8 mouse cellular contexts compared by ENCODE assay signal in the genomic region with DNA sequence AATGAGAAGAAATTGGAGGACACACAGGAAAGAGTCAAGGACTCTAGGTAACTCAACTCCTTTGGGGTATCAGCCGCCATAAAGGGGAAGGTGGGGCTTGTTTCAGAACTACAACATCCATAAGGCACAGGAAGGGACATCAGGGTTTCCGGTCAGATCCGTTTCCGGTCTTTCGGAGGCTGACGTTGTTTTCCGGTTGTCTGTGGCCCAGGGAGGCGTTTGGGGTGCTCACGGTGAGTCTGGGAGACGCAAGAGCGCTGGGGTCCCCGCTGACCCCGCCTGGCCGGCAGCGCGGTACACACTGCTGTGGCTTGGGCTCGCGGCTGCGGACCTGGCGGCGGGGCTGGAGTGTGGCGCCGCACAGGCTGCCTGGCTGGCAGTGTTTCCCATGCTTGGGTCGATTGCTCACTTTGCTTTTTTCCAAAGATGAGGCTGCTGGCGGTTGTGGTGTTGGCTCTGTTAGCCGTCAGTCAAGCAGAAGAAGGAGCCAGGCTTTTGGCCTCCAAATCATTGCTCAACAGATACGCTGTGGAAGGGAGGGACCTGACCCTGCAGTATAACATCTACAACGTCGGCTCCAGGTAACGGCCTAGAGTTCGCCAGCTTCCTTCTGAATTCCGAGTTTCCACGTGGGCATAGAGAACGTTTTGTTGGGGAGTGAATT. TPM values are rescaled to one million over a fixed set of nuclear protein-coding genes. Genes with fewer than 3 reads are reported as not detected.
DNase-seq lines count a peak whose midpoint lies in the region; ATAC-seq and TF ChIP-seq lines count a peak whose summit lies in the region.

No protein-coding gene starts in this region.

- 0 out of 2 replicates have a peak, but pooled peaks cover 3% of the 10 kb centered on the region for H3K4me1 ChIP-seq in embryonic fibroblast, embryonic 13.5 days (ENCODE audit: control insufficient read depth, insufficient read depth, low read length)
- peaks cover 13% of the 10 kb centered on the region for H3K4me1 ChIP-seq in heart, embryonic 10.5 days
- H3K4me1 ChIP-seq in kidney, embryonic 14.5 days (ENCODE audit: control insufficient read depth, insufficient read depth, low read length): peaks cover 4% of the 10 kb centered on the region; the same call in 1 of the 2 replicates
- peaks cover 11% of the 10 kb centered on the region for H3K4me1 ChIP-seq in limb, embryonic 14.5 days (ENCODE audit: control insufficient read depth, insufficient read depth, low read length)
- peaks cover 12% of the 10 kb centered on the region for H3K4me1 ChIP-seq in midbrain, embryonic 16.5 days (ENCODE audit: control insufficient read depth, insufficient read depth, low read length)

- peak overlapping the region; percentile 87 for H3K9ac ChIP-seq in kidney, embryonic 14.5 days (ENCODE audit: low read depth, low read length)
- peak overlapping the region; percentile 82 for H3K9ac ChIP-seq in limb, embryonic 14.5 days (ENCODE audit: low read depth, low read length, severe bottlenecking)
- H3K9ac ChIP-seq in midbrain, embryonic 16.5 days (ENCODE audit: low read depth, low read length): peak overlapping the region; percentile 92

- peaks cover 41% of the 10 kb centered on the region for H3K79me2 ChIP-seq in C2C12 (ENCODE audit: control insufficient read depth, insufficient read depth)

- H3K9me3 ChIP-seq in heart, embryonic 10.5 days: no peaks in the 10 kb centered on the region
- H3K9me3 ChIP-seq in kidney, embryonic 14.5 days (ENCODE audit: control insufficient read depth, low read length): no peaks in the 10 kb centered on the region
- no peaks in the 10 kb centered on the region for H3K9me3 ChIP-seq in limb, embryonic 14.5 days (ENCODE audit: control insufficient read depth, low read length)
- no peaks in the 10 kb centered on the region for H3K9me3 ChIP-seq in midbrain, embryonic 16.5 days (replicated peaks; ENCODE audit: control insufficient read depth, low read length, poor library complexity, severe bottlenecking)

- peak overlapping the region; percentile 84 for H3K4me3 ChIP-seq in C2C12 (ENCODE audit: insufficient read depth, poor library complexity, severe bottlenecking)
- H3K4me3 ChIP-seq in embryonic fibroblast, embryonic 13.5 days (ENCODE audit: insufficient read depth, low read length): peak overlapping the region; percentile 98
- H3K4me3 ChIP-seq in heart, embryonic 10.5 days: peak overlapping the region; percentile 81
- H3K4me3 ChIP-seq in kidney, embryonic 14.5 days (ENCODE audit: low read length): peak overlapping the region; percentile 95
- peak overlapping the region; percentile 87 for H3K4me3 ChIP-seq in limb, embryonic 14.5 days (replicated peaks; ENCODE audit: low read length)
- H3K4me3 ChIP-seq in midbrain, embryonic 16.5 days (ENCODE audit: low read depth, low read length): peak overlapping the region; percentile 99

- DNase-seq in brain, adult 2 months (ENCODE audit: low read depth, low spot score): peak; percentile 96
- peak; percentile 95 for DNase-seq in heart, embryonic 10.5 days (ENCODE audit: low spot score)
- DNase-seq in limb, embryonic 14.5 days (ENCODE audit: low spot score): peak; percentile 86
- peak; percentile 69 to 80 for DNase-seq in spleen, postnatal 10 days (ENCODE audit: low spot score in 2 of 2)

- peak overlapping the region; percentile 68 for H3K4me2 ChIP-seq in kidney, embryonic 14.5 days (replicated peaks; ENCODE audit: low read depth, low read length)
- H3K4me2 ChIP-seq in limb, embryonic 14.5 days (replicated peaks; ENCODE audit: low read depth, low read length, severe bottlenecking): peak overlapping the region; percentile 68
- H3K4me2 ChIP-seq in midbrain, embryonic 16.5 days (ENCODE audit: low read length): peak overlapping the region; percentile 94

- H3K27me3 ChIP-seq in C2C12 (ENCODE audit: control insufficient read depth, insufficient read depth, insufficient read length): no peaks in the 10 kb centered on the region
- H3K27me3 ChIP-seq in heart, embryonic 10.5 days (ENCODE audit: insufficient read depth, poor library complexity, severe bottlenecking): no peaks in the 10 kb centered on the region
- H3K27me3 ChIP-seq in kidney, embryonic 14.5 days (ENCODE audit: control insufficient read depth, insufficient read depth, low read length): no peaks in the 10 kb centered on the region
- no peaks in the 10 kb centered on the region for H3K27me3 ChIP-seq in limb, embryonic 14.5 days (ENCODE audit: control insufficient read depth, insufficient read depth, low read length)
- no peaks in the 10 kb centered on the region for H3K27me3 ChIP-seq in midbrain, embryonic 16.5 days (ENCODE audit: control insufficient read depth, insufficient read depth, low read depth, low read length)

- WGBS in heart, embryonic 10.5 days: under 1% methylated on average over 34 of the region's 34 CpGs
- 0% methylated on average over 34 of the region's 34 CpGs for WGBS in kidney, embryonic 14.5 days
- WGBS in limb, embryonic 14.5 days: 1% methylated on average over 33 of the region's 34 CpGs
- WGBS in midbrain, embryonic 16.5 days: under 1% methylated on average over 34 of the region's 34 CpGs

- peak; percentile 85 for TF ChIP-seq POLR2A in embryonic fibroblast, embryonic 13.5 days (IDR thresholded peaks at IDR 0.05; ENCODE audit: low read depth, low read length)
- TF ChIP-seq POLR2A in limb, embryonic 14.5 days (IDR thresholded peaks at IDR 0.05; ENCODE audit: borderline replicate concordance, extremely low read depth, insufficient read depth, insufficient read length): no peak; the same call in 1 of the 2 replicates

- H3K36me3 ChIP-seq in C2C12 (ENCODE audit: control insufficient read depth, insufficient read depth): peaks cover 19% of the 10 kb centered on the region
- H3K36me3 ChIP-seq in heart, embryonic 10.5 days: peaks cover 34% of the 10 kb centered on the region
- H3K36me3 ChIP-seq in kidney, embryonic 14.5 days (ENCODE audit: control insufficient read depth, insufficient read depth, low read length): peaks cover 25% of the 10 kb centered on the region; the same call in 1 of the 2 replicates
- H3K36me3 ChIP-seq in limb, embryonic 14.5 days (ENCODE audit: control insufficient read depth, insufficient read depth, low read length): peaks cover 34% of the 10 kb centered on the region
- peaks cover 9% of the 10 kb centered on the region; the same call in 1 of the 2 replicates for H3K36me3 ChIP-seq in midbrain, embryonic 16.5 days (ENCODE audit: control insufficient read depth, insufficient read depth, low read length)

- TF ChIP-seq CTCF in C2C12 (IDR thresholded peaks at IDR 0.05; ENCODE audit: control insufficient read depth, insufficient read depth, insufficient read length): no peak
- TF ChIP-seq CTCF in embryonic fibroblast, embryonic 13.5 days (IDR thresholded peaks at IDR 0.05; ENCODE audit: borderline replicate concordance, insufficient read depth, low read length): no peak

- H3ac ChIP-seq in C2C12 (ENCODE audit: control insufficient read depth, insufficient read length, low read depth): peak overlapping the region; percentile 79

- ATAC-seq in kidney, embryonic 14.5 days (ENCODE audit: low FRiP score, low TSS enrichment): peak; percentile 82; the same call in 1 of the 2 replicates
- peak; percentile 84 for ATAC-seq in limb, embryonic 14.5 days (ENCODE audit: low FRiP score, low read depth)
- ATAC-seq in midbrain, embryonic 16.5 days: peak; percentile 93

- peaks cover 21% of the 10 kb centered on the region for H3K79me3 ChIP-seq in C2C12 (ENCODE audit: low read depth)

- no peak overlapping the region for H3K27ac ChIP-seq in embryonic fibroblast, embryonic 13.5 days (ENCODE audit: insufficient read depth, low read length)
- H3K27ac ChIP-seq in heart, embryonic 10.5 days: peak overlapping the region; percentile 89
- no peak overlapping the region; the same call in 1 of the 2 replicates for H3K27ac ChIP-seq in kidney, embryonic 14.5 days (ENCODE audit: low read depth, low read length)
- 0 out of 2 replicates have a peak overlapping the region, but pooled peaks have one; percentile 48 for H3K27ac ChIP-seq in limb, embryonic 14.5 days (replicated peaks; ENCODE audit: low read depth, low read length)
- H3K27ac ChIP-seq in midbrain, embryonic 16.5 days (ENCODE audit: low read length): peak overlapping the region; percentile 66

RNA-seq across cellular contexts. Expression of a gene that starts 3.9 kb away (rescaled TPM):
- 351 TPM for polyA plus RNA-seq in C2C12 (2012; fragmentation: generic; extraction: Trizol)
- polyA plus RNA-seq in embryonic fibroblast, embryonic 13.5 days (2011; ENCODE audit: insufficient read length, low read depth, missing spikeins): 218 and 298 TPM in 2 replicates
- polyA plus RNA-seq in heart, embryonic 10.5 days (2016; fragmentation: Nextera tagmentation; extraction: Ambion mirVana): 184 and 207 TPM in 2 replicates
- polyA plus RNA-seq in kidney, embryonic 14.5 days (2014; fragmentation: Nextera tagmentation; extraction: Ambion mirVana): 260 and 303 TPM in 2 replicates
- polyA plus RNA-seq in limb, embryonic 14.5 days (2012; rRNA removed): 422 and 466 TPM in 2 replicates
- polyA plus RNA-seq in limb, embryonic 14.5 days (2014; fragmentation: Nextera tagmentation; extraction: Ambion mirVana): 307 and 325 TPM in 2 replicates
- 127 and 144 TPM in 2 replicates for polyA plus RNA-seq in midbrain, embryonic 16.5 days (2015; fragmentation: Nextera tagmentation; extraction: Ambion mirVana)

RNA-seq across cellular contexts. Expression of a gene that starts 26.0 kb away (rescaled TPM):
- polyA plus RNA-seq in C2C12 (2012; fragmentation: generic; extraction: Trizol): 55.9 TPM
- polyA plus RNA-seq in embryonic fibroblast, embryonic 13.5 days (2011; ENCODE audit: insufficient read length, low read depth, missing spikeins): 38.5 and 50.4 TPM in 2 replicates
- polyA plus RNA-seq in heart, embryonic 10.5 days (2016; fragmentation: Nextera tagmentation; extraction: Ambion mirVana): 49.5 and 62.2 TPM in 2 replicates
- polyA plus RNA-seq in kidney, embryonic 14.5 days (2014; fragmentation: Nextera tagmentation; extraction: Ambion mirVana): 51.4 and 73.4 TPM in 2 replicates
- 90.4 and 112 TPM in 2 replicates for polyA plus RNA-seq in limb, embryonic 14.5 days (2012; rRNA removed)
- 52.5 and 57.8 TPM in 2 replicates for polyA plus RNA-seq in limb, embryonic 14.5 days (2014; fragmentation: Nextera tagmentation; extraction: Ambion mirVana)
- 39.8 and 41.3 TPM in 2 replicates for polyA plus RNA-seq in midbrain, embryonic 16.5 days (2015; fragmentation: Nextera tagmentation; extraction: Ambion mirVana)

RNA-seq across cellular contexts. Expression of a gene that starts 26.2 kb away (rescaled TPM):
- 88.3 TPM for polyA plus RNA-seq in C2C12 (2012; fragmentation: generic; extraction: Trizol)
- 174 and 210 TPM in 2 replicates for polyA plus RNA-seq in embryonic fibroblast, embryonic 13.5 days (2011; ENCODE audit: insufficient read length, low read depth, missing spikeins)
- 82.5 and 108 TPM in 2 replicates for polyA plus RNA-seq in heart, embryonic 10.5 days (2016; fragmentation: Nextera tagmentation; extraction: Ambion mirVana)
- polyA plus RNA-seq in kidney, embryonic 14.5 days (2014; fragmentation: Nextera tagmentation; extraction: Ambion mirVana): 110 and 127 TPM in 2 replicates
- 81.9 and 105 TPM in 2 replicates for polyA plus RNA-seq in limb, embryonic 14.5 days (2012; rRNA removed)
- 84.7 and 94.8 TPM in 2 replicates for polyA plus RNA-seq in limb, embryonic 14.5 days (2014; fragmentation: Nextera tagmentation; extraction: Ambion mirVana)
- polyA plus RNA-seq in midbrain, embryonic 16.5 days (2015; fragmentation: Nextera tagmentation; extraction: Ambion mirVana): 104 and 131 TPM in 2 replicates

RNA-seq across cellular contexts. Expression of a gene that starts 26.7 kb away (rescaled TPM):
- polyA plus RNA-seq in C2C12 (2012; fragmentation: generic; extraction: Trizol): 136 TPM
- polyA plus RNA-seq in embryonic fibroblast, embryonic 13.5 days (2011; ENCODE audit: insufficient read length, low read depth, missing spikeins): 74.4 and 81.1 TPM in 2 replicates
- 154 and 190 TPM in 2 replicates for polyA plus RNA-seq in heart, embryonic 10.5 days (2016; fragmentation: Nextera tagmentation; extraction: Ambion mirVana)
- 81.7 and 165 TPM in 2 replicates for polyA plus RNA-seq in kidney, embryonic 14.5 days (2014; fragmentation: Nextera tagmentation; extraction: Ambion mirVana)
- 92.5 and 117 TPM in 2 replicates for polyA plus RNA-seq in limb, embryonic 14.5 days (2012; rRNA removed)
- 100 and 103 TPM in 2 replicates for polyA plus RNA-seq in limb, embryonic 14.5 days (2014; fragmentation: Nextera tagmentation; extraction: Ambion mirVana)
- polyA plus RNA-seq in midbrain, embryonic 16.5 days (2015; fragmentation: Nextera tagmentation; extraction: Ambion mirVana): 181 and 193 TPM in 2 replicates

RNA-seq across cellular contexts. Expression of a gene that starts 31.5 kb away (rescaled TPM):
- polyA plus RNA-seq in C2C12 (2012; fragmentation: generic; extraction: Trizol): 0.07 TPM
- polyA plus RNA-seq in embryonic fibroblast, embryonic 13.5 days (2011; ENCODE audit: insufficient read length, low read depth, missing spikeins): not detected in 2 replicates
- 1.1 and 1.6 TPM in 2 replicates for polyA plus RNA-seq in heart, embryonic 10.5 days (2016; fragmentation: Nextera tagmentation; extraction: Ambion mirVana)
- 14.2 and 16.7 TPM in 2 replicates for polyA plus RNA-seq in kidney, embryonic 14.5 days (2014; fragmentation: Nextera tagmentation; extraction: Ambion mirVana)
- polyA plus RNA-seq in limb, embryonic 14.5 days (2012; rRNA removed): 27.0 and 35.0 TPM in 2 replicates
- polyA plus RNA-seq in limb, embryonic 14.5 days (2014; fragmentation: Nextera tagmentation; extraction: Ambion mirVana): 52.7 and 70.4 TPM in 2 replicates
- polyA plus RNA-seq in midbrain, embryonic 16.5 days (2015; fragmentation: Nextera tagmentation; extraction: Ambion mirVana): 0.69 TPM in 1 of 2 replicates, not detected in the other

Comparison
In these comparisons a context has a peak if more than half of its experiments do, and no peak if none do; other contexts are left out.
1. H3K27ac ChIP-seq: peak in heart, embryonic 10.5 days (single experiment), limb, embryonic 14.5 days (single experiment) and midbrain, embryonic 16.5 days (single experiment); none in embryonic fibroblast, embryonic 13.5 days (single experiment) and kidney, embryonic 14.5 days (single experiment).
2. Peak in every context shown above with its lines, with median percentiles within 50 percentile points of each other: H3K4me3 ChIP-seq, DNase-seq, ATAC-seq, H3K4me2 ChIP-seq and H3K9ac ChIP-seq.